Mouse (Mus musculus) monocyte, adult 59 days (primary cell): ENCODE data around the gene Spin2-ps6. TPM values are rescaled to one million over a fixed set of nuclear protein-coding genes. Genes with fewer than 3 reads are reported as not detected.

Experiments used
- total RNA-seq, 2 experiments: library from RNA; stranded (reverse); gene quantifications; one replicate each; pipeline ENCODE4 v1.2.4; 2023

The Spin2-ps6 gene
- total RNA-seq = not detected

GRCm38 (mm10) chrX:33234569-33234968 is at the start of gene Spin2-ps6:
TSS of gene Spin2-ps6 (plus strand) at chrX:33234869.

Other genes starting within 250 kb of the Spin2-ps6 start
- gene Btbd35f12, start 78.5 kb downstream of the Spin2-ps6 start, total RNA-seq = not detected